14 mouse cellular contexts compared by ENCODE assay signal in genomic region chr12:85344252-85344651, GRCm38 (mm10). TPM values are rescaled to one million over a fixed set of nuclear protein-coding genes. Genes with fewer than 3 reads are reported as not detected.
"Had no signal": no experiment of that assay in that cellular context is flagged by ENCODE, and none has a peak within 500 bp of the region (broad histone marks: within the 10 kb centered on the region; RNA-seq: fewer than 3 reads in every experiment).

No protein-coding gene starts in this region.

- H3K4me2 ChIP-seq: kidney, embryonic 15.5 days; liver, embryonic 13.5 days; midbrain, embryonic 13.5 days had no signal

- H3K27me3 ChIP-seq: kidney, embryonic 15.5 days; liver, embryonic 13.5 days; midbrain, embryonic 13.5 days had no signal

- ATAC-seq: liver, postnatal 0 days; midbrain, embryonic 13.5 days had no signal

- H3K9me3 ChIP-seq: kidney, embryonic 15.5 days; liver, embryonic 13.5 days; midbrain, embryonic 13.5 days had no signal

- H3K4me3 ChIP-seq: kidney, embryonic 15.5 days; liver, embryonic 13.5 days; midbrain, embryonic 13.5 days had no signal

- H3K27ac ChIP-seq: kidney, embryonic 15.5 days; liver, embryonic 13.5 days; midbrain, embryonic 13.5 days had no signal

- H3K9ac ChIP-seq: kidney, embryonic 15.5 days; liver, embryonic 13.5 days; liver, postnatal 0 days; midbrain, embryonic 13.5 days had no signal

- DNase-seq: kidney, adult 2 months; kidney, postnatal 25 days; layer of hippocampus, adult 9-11 months; layer of hippocampus, postnatal 36 days; liver; liver, embryonic 13.5 days; liver, postnatal 0 days; right cerebral cortex, adult 18-20 months; right cerebral cortex, postnatal 25 days; thymus, adult 18-20 months; thymus, postnatal 14 days had no signal

RNA-seq across cellular contexts. Expression of gene Zc2hc1c, which starts 55.9 kb away (rescaled TPM):
- total RNA-seq: megakaryocyte progenitor cell, adult 5-6 weeks had no signal
